Mouse (Mus musculus) brown adipose tissue, adult 24 weeks (tissue): ENCODE results near the gene Ell3. TPM values are rescaled to one million over a fixed set of nuclear protein-coding genes. Genes with fewer than 3 reads are reported as not detected.
A peak's percentile ranks its signal among the peaks of the same experiment; 100 is the strongest.

Experiments used
- H3K27ac ChIP-seq: fragments of 200-500 bp; replicated peaks from 2 replicates; pipeline ENCODE4 v1.5.1; 2012; ENCODE audit warnings: low read depth, mild to moderate bottlenecking, low read length
- H3K4me1 ChIP-seq: fragments of 200-500 bp; 2 replicates; pipeline ENCODE4 v1.6.1; 2012; ENCODE audit warnings: low read length, mixed read lengths; ENCODE audit not compliant: control insufficient read depth, insufficient read depth, insufficient read length
- H3K4me3 ChIP-seq: fragments of 200-500 bp; 2 replicates; pipeline ENCODE4 v1.5.1; 2012; ENCODE audit warnings: low read depth, mild to moderate bottlenecking, low read length, moderate library complexity; ENCODE audit not compliant: insufficient read depth
- polyA plus RNA-seq: library from polyadenylated mRNA; stranded (reverse); fragments of >200 nt; gene quantifications from 2 replicates; pipeline ENCODE4 v1.2.4, GENCODE M21; 2012; ENCODE audit not compliant: missing spikeins, insufficient read depth, insufficient read length

The Ell3 gene
- polyA plus RNA-seq, 1 experiment, result not detected

- Histone ChIP-seq H3K4me1 (0 out of 2 replicates have a peak, but pooled peaks cover 4% of the 10 kb centered on the region), H3K4me3 (no peak overlapping the region), H3K27ac (no peak overlapping the region)
Observed at GRCm38 (mm10) chr2:121439746-121440145, 4.3 kb downstream of the Ell3 start.

GRCm38 (mm10) chr2:121434854-121435253 lies 9.2 kb downstream of the Ell3 start:
- H3K27ac ChIP-seq, result no peak overlapping the region

GRCm38 (mm10) chr2:121425890-121426289 lies 18.2 kb downstream of the Ell3 start:
- no peak overlapping the region for H3K27ac ChIP-seq
- no peaks in the 10 kb centered on the region for H3K4me1 ChIP-seq
- H3K4me3 ChIP-seq, result no peak overlapping the region

More at GRCm38 (mm10) chr2:121434854-121435253, 9.2 kb downstream of the Ell3 start:
- H3K4me1 ChIP-seq, result no peaks in the 10 kb centered on the region
- no peak overlapping the region for H3K4me3 ChIP-seq

- H3K27ac ChIP-seq, result no peak overlapping the region
- H3K4me1 ChIP-seq, result no peaks in the 10 kb centered on the region
- no peak overlapping the region for H3K4me3 ChIP-seq
Observed at GRCm38 (mm10) chr2:121423166-121423565, 20.9 kb downstream of the Ell3 start.

- Histone ChIP-seq H3K27ac (no peak overlapping the region), H3K4me3 (no peak overlapping the region), H3K4me1 (peaks cover 8% of the 10 kb centered on the region; the same call in 1 of the 2 replicates)
Observed at GRCm38 (mm10) chr2:121418476-121418875, 25.6 kb downstream of the Ell3 start.

- Histone ChIP-seq H3K4me1 (peaks cover 8% of the 10 kb centered on the region; the same call in 1 of the 2 replicates), H3K27ac (no peak overlapping the region), H3K4me3 (no peak overlapping the region)
Observed at GRCm38 (mm10) chr2:121416356-121416755, 27.7 kb downstream of the Ell3 start.

GRCm38 (mm10) chr2:121415591-121415990 lies 28.5 kb downstream of the Ell3 start:
- no peak overlapping the region for H3K27ac ChIP-seq
- peaks cover 8% of the 10 kb centered on the region; the same call in 1 of the 2 replicates for H3K4me1 ChIP-seq
- no peak overlapping the region for H3K4me3 ChIP-seq

GRCm38 (mm10) chr2:121415103-121415502 lies 29.0 kb downstream of the Ell3 start:
- peaks cover 8% of the 10 kb centered on the region; the same call in 1 of the 2 replicates for H3K4me1 ChIP-seq
- H3K27ac ChIP-seq, result no peak overlapping the region
- 0 out of 2 replicates have a peak overlapping the region, but pooled peaks have one; percentile 1 for H3K4me3 ChIP-seq

- peak overlapping the region; percentile 88 for H3K27ac ChIP-seq
- H3K4me3 ChIP-seq, result peak overlapping the region; percentile 98
- peaks cover 8% of the 10 kb centered on the region; the same call in 1 of the 2 replicates for H3K4me1 ChIP-seq
Observed at GRCm38 (mm10) chr2:121414139-121414685, 29.9 kb downstream of the Ell3 start.

- peak within 1 kb of the TSS; percentile 98 for H3K4me3 ChIP-seq
- peak within 1 kb of the TSS; percentile 88 for H3K27ac ChIP-seq
- peaks cover 8% of the 10 kb centered on the region; the same call in 1 of the 2 replicates for H3K4me1 ChIP-seq
Observed at GRCm38 (mm10) chr2:121413387-121414042, 30.6 kb downstream of the Ell3 start, which contains the start of the genes Pdia3 and Catsper2. TSS of gene Pdia3 (plus strand) at chr2:121413775. TSS of gene Catsper2 (minus strand) at chr2:121413792.

- H3K27ac ChIP-seq, result peak overlapping the region; percentile 86
- H3K4me1 ChIP-seq, result peaks cover 8% of the 10 kb centered on the region; the same call in 1 of the 2 replicates
- H3K4me3 ChIP-seq, result peak overlapping the region; percentile 69
Observed at GRCm38 (mm10) chr2:121412843-121413386, 31.2 kb downstream of the Ell3 start.

- H3K27ac ChIP-seq, result no peak overlapping the region
- no peak overlapping the region for H3K4me3 ChIP-seq
- H3K4me1 ChIP-seq, result no peaks in the 10 kb centered on the region
Observed at GRCm38 (mm10) chr2:121408160-121408559, 35.9 kb downstream of the Ell3 start.

GRCm38 (mm10) chr2:121403296-121403695 lies 40.8 kb downstream of the Ell3 start:
- no peak overlapping the region for H3K27ac ChIP-seq
- no peak overlapping the region for H3K4me3 ChIP-seq
- no peaks in the 10 kb centered on the region for H3K4me1 ChIP-seq

- H3K27ac ChIP-seq, result no peak overlapping the region
- no peaks in the 10 kb centered on the region for H3K4me1 ChIP-seq
- no peak overlapping the region for H3K4me3 ChIP-seq
Observed at GRCm38 (mm10) chr2:121396624-121397023, 47.5 kb downstream of the Ell3 start.
